Mouse (Mus musculus) embryonic facial prominence, embryonic 13.5 days (tissue): Measurements from ENCODE around the gene Swap70. TPM values are rescaled to one million over a fixed set of nuclear protein-coding genes. Genes with fewer than 3 reads are reported as not detected.

Experiments
- ATAC-seq: fragments of 200-750 bp; cut with Nextera tagmentation; 2 replicates; pipeline ENCODE4 v1.8.0; 2017; ENCODE audit warnings: low read depth; ENCODE audit not compliant: insufficient number of reproducible peaks, insufficient read depth, low FRiP score, low TSS enrichment
- H3K27ac ChIP-seq: fragments of 300-500 bp; sonication (generic); 2 replicates; pipeline ENCODE4 v1.5.1; 2015; ENCODE audit warnings: moderate library complexity, mild to moderate bottlenecking, inconsistent platforms
- H3K27me3 ChIP-seq: fragments of 300-500 bp; sonication (generic); 2 replicates; pipeline ENCODE4 v1.6.1; 2015; ENCODE audit warnings: mild to moderate bottlenecking, inconsistent platforms
- H3K36me3 ChIP-seq: fragments of 300-500 bp; sonication (generic); 2 replicates; pipeline ENCODE4 v1.6.1; 2015; ENCODE audit warnings: mild to moderate bottlenecking, inconsistent platforms
- H3K4me1 ChIP-seq: fragments of 300-500 bp; sonication (generic); 2 replicates; pipeline ENCODE4 v1.6.1; 2015; ENCODE audit warnings: inconsistent platforms
- H3K4me2 ChIP-seq: fragments of 300-500 bp; sonication (generic); 2 replicates; pipeline ENCODE4 v1.6.1; 2015; ENCODE audit warnings: moderate library complexity, mild to moderate bottlenecking, inconsistent platforms
- H3K4me3 ChIP-seq: fragments of 300-500 bp; sonication (generic); 2 replicates; pipeline ENCODE4 v1.5.1; 2015; ENCODE audit warnings: mild to moderate bottlenecking, inconsistent platforms
- H3K9ac ChIP-seq: fragments of 300-500 bp; sonication (generic); 2 replicates; pipeline ENCODE4 v1.6.1; 2015; ENCODE audit warnings: mild to moderate bottlenecking, inconsistent platforms
- H3K9me3 ChIP-seq: fragments of 300-500 bp; sonication (generic); 2 replicates; pipeline ENCODE4 v1.6.1; 2016; ENCODE audit warnings: inconsistent platforms
- WGBS: fragments of 180-500 bp; shearing (Covaris S2); methylation state at CpG from one replicate; pipeline ENCODE4 v1.1.7; 2015; ENCODE audit warnings: mixed read lengths; 5-methylcytosine and 5-hydroxymethylcytosine counted together
- polyA plus RNA-seq: library from polyadenylated mRNA; unstranded; fragments of >200 nt; fragmentation: Nextera tagmentation; extraction: Ambion mirVana; gene quantifications from 2 replicates; pipeline ENCODE4 v1.2.1, GENCODE M21; 2015

Swap70 gene
- polyA plus RNA-seq, 1 experiment from 2014 or later, result 42.1 TPM

DNA sequence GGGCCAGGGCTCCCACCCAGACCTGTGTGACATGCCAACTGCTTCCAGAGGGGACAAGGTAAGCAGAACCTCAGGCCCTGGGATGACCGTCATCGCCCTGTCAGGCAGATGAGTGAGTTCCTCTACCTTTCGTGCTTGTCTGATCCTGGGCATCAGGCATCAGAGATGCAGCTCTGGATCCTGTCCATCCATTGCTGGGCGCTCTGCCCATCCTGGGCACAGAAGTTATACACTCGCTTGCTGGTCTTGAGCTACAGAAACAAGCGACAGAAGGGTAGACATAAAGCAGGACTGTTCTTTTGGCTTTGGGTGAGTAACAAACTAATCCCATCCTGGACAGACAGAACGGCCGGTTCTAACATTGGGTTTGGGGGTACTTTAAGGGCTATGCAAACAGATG lies 87.7 kb downstream of the Swap70 start:
- Histone ChIP-seq H3K9ac (no peak overlapping the region), H3K9me3 (no peaks in the 10 kb centered on the region), H3K27ac (no peak overlapping the region), H3K27me3 (no peaks in the 10 kb centered on the region), H3K36me3 (peaks cover 52% of the 10 kb centered on the region), H3K4me3 (no peak overlapping the region), H3K4me1 (no peaks in the 10 kb centered on the region), H3K4me2 (no peak overlapping the region)
- WGBS, result 95% methylated on average over 8 of the region's 8 CpGs
- ATAC-seq, result no peak

DNA sequence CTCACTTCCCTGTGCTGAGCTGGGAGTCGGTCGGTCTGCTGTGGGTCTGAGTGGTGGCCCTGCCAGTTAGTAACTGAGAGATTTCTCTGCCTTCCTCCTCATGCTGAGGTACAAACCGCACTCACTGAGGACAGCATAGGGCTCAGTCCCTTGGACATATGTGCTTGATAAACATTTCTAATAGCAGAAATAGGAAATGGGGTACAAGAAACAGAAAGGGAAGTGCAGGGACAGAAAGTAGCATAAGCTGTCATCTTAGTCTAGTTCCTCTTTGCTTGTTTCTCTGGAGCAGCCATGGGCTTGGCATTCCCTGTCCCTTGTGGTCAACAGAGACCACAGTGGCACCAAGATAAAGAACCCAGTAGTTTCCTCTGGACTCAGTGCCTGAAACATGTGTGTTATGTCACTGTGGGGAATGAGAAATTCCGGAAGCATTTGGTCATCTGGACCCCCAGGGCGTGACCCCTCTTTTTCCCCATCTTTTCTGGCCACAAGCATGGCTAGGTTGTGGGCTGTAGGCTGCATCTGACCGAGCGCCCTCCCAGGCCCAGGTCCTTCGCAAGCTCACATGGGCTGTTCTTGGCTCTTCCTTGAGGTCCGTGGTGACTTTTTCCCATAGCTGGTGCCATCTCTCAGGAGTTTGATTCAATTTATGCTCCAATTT lies 92.0 kb downstream of the Swap70 start:
- WGBS, result 92% methylated on average over 9 of the region's 9 CpGs
- no peak for ATAC-seq
- Histone ChIP-seq H3K4me2 (no peak overlapping the region), H3K9me3 (no peaks in the 10 kb centered on the region), H3K27ac (no peak overlapping the region), H3K4me3 (no peak overlapping the region), H3K27me3 (no peaks in the 10 kb centered on the region), H3K4me1 (no peaks in the 10 kb centered on the region), H3K9ac (no peak overlapping the region), H3K36me3 (peaks cover 74% of the 10 kb centered on the region)

DNA sequence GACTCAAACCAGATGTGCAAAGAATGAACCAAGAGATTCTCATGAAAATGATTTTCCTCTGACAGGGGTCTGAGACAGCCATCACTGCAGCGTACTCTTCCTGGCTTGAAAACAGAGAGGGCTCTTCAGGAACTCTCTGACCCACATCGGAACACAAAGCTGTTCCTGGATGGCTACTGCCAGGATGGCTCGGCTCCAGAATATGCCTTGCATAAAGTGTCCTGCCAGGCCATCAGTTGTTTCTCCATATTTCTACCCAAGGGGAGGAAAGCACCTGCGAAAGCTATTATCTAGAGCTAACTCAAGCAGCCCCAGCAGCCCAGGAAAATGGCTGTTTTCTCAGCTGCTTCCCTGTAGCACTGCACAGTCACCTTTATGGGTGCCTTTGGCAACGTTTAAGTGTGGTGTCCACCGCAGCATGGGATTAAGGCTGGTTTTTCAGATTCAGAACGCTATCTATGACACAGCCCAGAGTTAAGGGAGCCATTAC lies 92.9 kb downstream of the Swap70 start:
- no peak overlapping the region for H3K27ac ChIP-seq
- WGBS, result 90% methylated on average over 7 of the region's 7 CpGs

DNA sequence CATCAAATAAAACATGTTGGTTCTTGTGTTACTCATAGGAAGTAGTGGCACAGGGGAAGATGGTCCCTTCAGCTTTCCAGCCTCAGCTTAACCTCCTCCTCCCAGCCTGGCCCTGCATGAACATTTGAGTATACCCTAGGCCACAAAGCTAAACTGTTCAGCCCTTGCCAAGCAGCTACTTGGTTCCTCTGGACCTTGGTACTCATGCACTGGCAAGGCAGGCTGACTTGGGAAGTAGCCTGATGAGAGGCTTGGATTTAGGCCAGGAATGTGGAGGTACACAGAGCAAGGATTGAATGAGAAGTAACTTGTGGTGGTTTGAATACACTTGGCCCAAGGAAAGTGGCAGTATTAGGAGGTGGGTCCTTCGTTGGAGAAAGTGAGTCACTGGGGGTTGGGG lies 93.8 kb downstream of the Swap70 start:
- no peak overlapping the region for H3K4me2 ChIP-seq
- no peak overlapping the region for H3K9ac ChIP-seq
- H3K27me3 ChIP-seq, result no peaks in the 10 kb centered on the region
- no peak for ATAC-seq
- H3K4me1 ChIP-seq, result no peaks in the 10 kb centered on the region
- no peaks in the 10 kb centered on the region for H3K9me3 ChIP-seq
- H3K36me3 ChIP-seq, result peaks cover 66% of the 10 kb centered on the region
- WGBS, result 92% methylated on average over 1 of the region's 1 CpGs
- H3K4me3 ChIP-seq, result no peak overlapping the region
- no peak overlapping the region for H3K27ac ChIP-seq

More for the DNA sequence above, 92.9 kb downstream of the Swap70 start:
- ATAC-seq, result no peak
- Histone ChIP-seq H3K36me3 (peaks cover 69% of the 10 kb centered on the region), H3K9ac (no peak overlapping the region), H3K4me2 (no peak overlapping the region), H3K27me3 (no peaks in the 10 kb centered on the region), H3K4me3 (no peak overlapping the region), H3K4me1 (no peaks in the 10 kb centered on the region), H3K9me3 (no peaks in the 10 kb centered on the region)

DNA sequence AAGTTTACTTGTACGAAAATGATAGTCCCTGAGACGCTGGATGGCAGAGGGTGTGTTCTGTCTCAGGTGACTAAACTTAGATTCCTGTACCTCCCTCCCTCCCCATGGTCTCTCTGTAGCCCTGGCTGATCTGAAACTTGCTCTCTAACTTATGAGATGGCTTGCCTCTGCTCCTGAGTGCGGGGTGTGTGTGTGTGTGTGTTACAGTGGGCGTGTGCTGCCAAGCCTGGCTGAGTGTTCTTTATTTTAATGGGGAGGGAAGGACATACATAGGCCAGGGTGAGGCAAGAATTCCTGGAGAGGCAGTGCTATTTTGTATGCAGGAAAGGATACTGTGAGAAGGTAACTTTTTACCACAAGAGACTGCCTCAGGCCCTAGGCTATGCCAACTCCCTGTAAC lies 95.9 kb downstream of the Swap70 start:
- no peaks in the 10 kb centered on the region for H3K27me3 ChIP-seq
- 84% methylated on average over 4 of the region's 4 CpGs for WGBS
- H3K4me1 ChIP-seq, result no peaks in the 10 kb centered on the region
- peaks cover 58% of the 10 kb centered on the region for H3K36me3 ChIP-seq
- no peak overlapping the region for H3K4me2 ChIP-seq
- no peak for ATAC-seq
- no peaks in the 10 kb centered on the region for H3K9me3 ChIP-seq
- H3K27ac ChIP-seq, result 0 out of 2 replicates have a peak overlapping the region, but pooled peaks have one; percentile 1
- no peak overlapping the region for H3K4me3 ChIP-seq
- H3K9ac ChIP-seq, result no peak overlapping the region

DNA sequence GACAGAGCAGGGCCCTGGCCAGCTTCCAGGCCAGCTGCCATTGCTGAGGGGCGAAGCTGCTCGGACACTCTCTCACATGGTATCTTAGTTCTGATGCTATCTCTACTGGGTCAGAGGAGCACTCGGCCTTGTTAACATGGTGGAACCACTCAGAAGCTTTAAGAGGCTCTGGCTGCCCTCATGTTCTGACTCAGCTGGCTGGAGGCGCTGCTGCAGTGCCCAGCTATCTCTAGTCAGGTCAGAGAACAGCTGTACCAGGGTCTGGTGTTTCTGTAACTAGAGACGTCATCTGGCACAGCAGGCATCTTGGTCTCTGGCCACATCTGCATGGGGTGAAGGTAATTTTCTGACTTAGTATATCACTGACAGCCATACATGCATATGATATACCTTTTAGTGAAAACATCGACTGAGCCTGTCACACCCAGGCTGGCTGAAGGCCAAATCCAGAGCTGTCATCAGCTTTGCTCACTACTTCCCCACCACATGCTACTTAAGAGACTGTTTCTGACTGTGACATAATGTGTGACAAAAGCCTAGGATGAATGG lies 97.5 kb downstream of the Swap70 start:
- ATAC-seq, result no peak
- Histone ChIP-seq H3K4me1 (no peaks in the 10 kb centered on the region), H3K27me3 (no peaks in the 10 kb centered on the region), H3K4me3 (no peak overlapping the region), H3K4me2 (no peak overlapping the region), H3K9me3 (no peaks in the 10 kb centered on the region), H3K9ac (no peak overlapping the region), H3K36me3 (peaks cover 49% of the 10 kb centered on the region), H3K27ac (peak overlapping the region; percentile 22; the same call in 1 of the 2 replicates)
- 69% methylated on average over 6 of the region's 6 CpGs for WGBS

DNA sequence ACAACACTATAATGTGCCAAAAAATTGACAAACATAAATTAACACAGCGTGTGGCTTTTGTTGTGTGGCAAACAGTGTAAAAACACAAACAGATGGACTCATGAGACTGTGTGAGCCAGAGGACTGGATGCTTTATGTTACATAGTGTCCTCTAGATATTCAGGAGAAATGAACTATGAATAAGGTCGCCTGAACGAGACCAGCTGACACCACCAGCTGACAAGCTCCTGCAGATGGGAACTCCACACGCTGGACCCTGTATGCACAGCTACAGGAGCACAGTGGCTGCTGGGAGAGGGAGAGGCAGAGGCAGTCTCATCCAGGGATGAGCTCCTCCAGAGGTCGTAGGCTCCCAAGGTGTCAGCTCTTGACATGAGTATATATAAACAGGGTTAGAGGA lies 99.6 kb downstream of the Swap70 start:
- Histone ChIP-seq H3K4me3 (no peak overlapping the region), H3K27me3 (no peaks in the 10 kb centered on the region), H3K36me3 (peaks cover 51% of the 10 kb centered on the region), H3K9me3 (no peaks in the 10 kb centered on the region), H3K4me2 (no peak overlapping the region), H3K9ac (no peak overlapping the region), H3K27ac (no peak overlapping the region), H3K4me1 (no peaks in the 10 kb centered on the region)
- WGBS, result 75% methylated on average over 5 of the region's 5 CpGs
- ATAC-seq, result no peak

DNA sequence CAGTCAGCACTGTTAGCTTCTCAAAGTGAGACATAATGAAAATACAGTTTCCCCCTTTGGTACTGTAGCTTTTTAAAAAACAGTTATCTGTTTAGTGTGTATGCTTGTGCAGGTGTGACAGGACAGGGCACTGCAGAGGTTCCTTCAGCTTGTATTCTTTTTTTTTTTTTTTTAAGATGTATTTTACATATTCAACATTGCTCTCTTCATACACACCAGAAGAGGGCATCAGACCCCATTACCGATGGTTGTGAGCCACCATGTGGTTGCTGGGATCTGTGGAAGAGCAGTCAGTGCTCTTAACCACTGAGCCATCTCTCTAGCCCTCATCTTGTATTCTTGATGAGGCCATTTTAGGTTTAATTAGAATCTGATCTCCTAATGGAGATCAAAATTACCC lies 103.3 kb downstream of the Swap70 start:
- H3K9ac ChIP-seq, result no peak overlapping the region
- peaks cover 70% of the 10 kb centered on the region for H3K36me3 ChIP-seq
- no peak overlapping the region for H3K4me3 ChIP-seq
- H3K4me2 ChIP-seq, result no peak overlapping the region
- no peaks in the 10 kb centered on the region for H3K27me3 ChIP-seq
- no peaks in the 10 kb centered on the region for H3K9me3 ChIP-seq
- no peaks in the 10 kb centered on the region for H3K4me1 ChIP-seq
- ATAC-seq, result no peak
- H3K27ac ChIP-seq, result no peak overlapping the region
- 97% methylated on average over 1 of the region's 1 CpGs for WGBS

DNA sequence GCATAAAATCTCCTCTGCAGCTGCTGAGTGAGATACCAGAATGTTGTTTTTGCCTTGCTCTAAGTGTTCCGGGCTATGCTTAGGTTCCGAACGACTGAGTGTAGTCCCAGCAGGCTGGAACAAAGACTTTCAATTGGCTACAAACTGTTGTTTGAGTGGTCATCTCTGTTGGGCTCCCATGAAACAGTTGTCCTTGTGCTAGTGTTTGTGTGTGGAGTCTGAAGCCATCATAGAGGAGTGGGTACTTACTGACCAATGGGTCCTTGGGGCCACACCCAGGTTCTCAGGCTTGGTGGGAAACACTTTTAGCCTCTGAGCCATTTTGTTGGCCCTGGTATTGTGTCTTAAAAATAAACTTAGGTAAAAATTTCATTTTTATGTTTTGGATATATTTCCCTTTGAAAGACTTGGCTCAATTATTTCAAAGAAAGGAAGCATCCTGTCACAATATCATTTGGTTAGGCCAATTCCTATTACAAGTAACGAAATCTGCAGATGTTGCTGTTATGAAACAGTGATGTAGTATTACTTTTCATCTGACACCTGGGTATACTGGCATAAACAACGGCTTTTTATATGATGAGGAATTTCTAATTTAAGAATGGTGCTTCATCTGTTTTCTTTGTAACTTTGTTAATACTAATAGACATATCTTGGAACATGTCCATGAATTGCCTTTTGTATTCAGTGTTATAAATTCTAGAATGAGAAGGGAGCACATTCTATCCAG lies 104.0 kb downstream of the Swap70 start:
- Histone ChIP-seq H3K27ac (no peak overlapping the region), H3K9me3 (no peaks in the 10 kb centered on the region), H3K4me1 (no peaks in the 10 kb centered on the region), H3K27me3 (no peaks in the 10 kb centered on the region), H3K9ac (no peak overlapping the region), H3K36me3 (peaks cover 66% of the 10 kb centered on the region), H3K4me2 (no peak overlapping the region), H3K4me3 (no peak overlapping the region)
- no peak for ATAC-seq
- 93% methylated on average over 5 of the region's 5 CpGs for WGBS

Other genes starting within 250 kb of the Swap70 start
- gene Tmem41b, start 234.8 kb upstream of the Swap70 start, polyA plus RNA-seq, result 73.4 and 74.6 TPM in 2 replicates
- gene Ipo7, start 203.4 kb upstream of the Swap70 start, polyA plus RNA-seq, result 43.5 and 44.9 TPM in 2 replicates
- 18.0 and 19.8 TPM in 2 replicates for gene Zfp143, start 160.5 kb upstream of the Swap70 start, polyA plus RNA-seq
- 24.5 and 27.2 TPM in 2 replicates for gene Wee1, start 99.7 kb upstream of the Swap70 start, polyA plus RNA-seq